Mouse (Mus musculus) hindbrain, postnatal 0 days (tissue): ENCODE results near the gene Armh1. TPM values are rescaled to one million over a fixed set of nuclear protein-coding genes. Genes with fewer than 3 reads are reported as not detected.
A peak's percentile ranks its signal among the peaks of the same experiment; 100 is the strongest.

Source experiments
- ATAC-seq: fragments of 200-750 bp; cut with Nextera tagmentation; 2 replicates; pipeline ENCODE4 v1.8.0; 2017; ENCODE audit warnings: mild to moderate bottlenecking, moderate TSS enrichment, moderate library complexity
- DNase-seq: peaks from one replicate; pipeline ENCODE4 v3.0.0-alpha.2; 2015; ENCODE audit warnings: low spot score
- H3K27ac ChIP-seq: fragments of 300-500 bp; sonication (generic); 2 replicates; pipeline ENCODE4 v1.5.1; 2014; ENCODE audit warnings: mild to moderate bottlenecking
- H3K27me3 ChIP-seq: fragments of 300-500 bp; sonication (generic); 2 replicates; pipeline ENCODE4 v1.6.1; 2014; ENCODE audit warnings: low read length, mixed read lengths; ENCODE audit not compliant: insufficient read depth
- H3K36me3 ChIP-seq: fragments of 300-500 bp; sonication (generic); 2 replicates; pipeline ENCODE4 v1.6.1; 2014; ENCODE audit warnings: low read length, mixed read lengths; ENCODE audit not compliant: insufficient read depth
- H3K4me1 ChIP-seq: fragments of 300-500 bp; sonication (generic); 2 replicates; pipeline ENCODE4 v1.6.1; 2014; ENCODE audit warnings: antibody characterized with exemption, low read length, mixed read lengths; ENCODE audit not compliant: insufficient read depth
- H3K4me2 ChIP-seq: fragments of 300-500 bp; sonication (generic); 2 replicates; pipeline ENCODE4 v1.6.1; 2014; ENCODE audit warnings: low read depth, mild to moderate bottlenecking, low read length, moderate library complexity, mixed read lengths
- H3K4me3 ChIP-seq: fragments of 300-500 bp; sonication (generic); 2 replicates; pipeline ENCODE4 v1.5.1; 2014; ENCODE audit warnings: low read length
- H3K9ac ChIP-seq: fragments of 300-500 bp; sonication (generic); replicated peaks from 2 replicates; pipeline ENCODE4 v1.6.1; 2014; ENCODE audit warnings: mild to moderate bottlenecking, low read length, moderate library complexity, mixed read lengths
- H3K9me3 ChIP-seq: fragments of 300-500 bp; sonication (generic); 2 replicates; pipeline ENCODE4 v1.6.1; 2016; ENCODE audit warnings: low read length, mixed read lengths
- CTCF ChIP-seq: IDR thresholded peaks from 2 replicates; pipeline ENCODE4 v1.5.1; 2016; ENCODE audit warnings: antibody characterized with exemption, control low read depth, low read depth
- WGBS: fragments of 180-500 bp; shearing (Covaris S2); extraction: QIAGEN DNeasy Blood & Tissue Kit; methylation state at CpG from one replicate; pipeline ENCODE4 v1.1.7; 2014; 5-methylcytosine and 5-hydroxymethylcytosine counted together
- polyA plus RNA-seq: library from polyadenylated mRNA; unstranded; fragments of >200 nt; fragmentation: Nextera tagmentation; extraction: Ambion mirVana; gene quantifications from 2 replicates; pipeline ENCODE4 v1.2.1, GENCODE M21; 2015
- total RNA-seq: library from RNA; depleted of rRNA; stranded (reverse); fragments of >200 nt; gene quantifications from 2 replicates; pipeline ENCODE4 v1.2.3, GENCODE M21; 2014; rRNA removed

Armh1 gene
- total and polyA plus RNA-seq, 2 experiments from 2014 or later: 3.0 to 3.6 TPM

DNA sequence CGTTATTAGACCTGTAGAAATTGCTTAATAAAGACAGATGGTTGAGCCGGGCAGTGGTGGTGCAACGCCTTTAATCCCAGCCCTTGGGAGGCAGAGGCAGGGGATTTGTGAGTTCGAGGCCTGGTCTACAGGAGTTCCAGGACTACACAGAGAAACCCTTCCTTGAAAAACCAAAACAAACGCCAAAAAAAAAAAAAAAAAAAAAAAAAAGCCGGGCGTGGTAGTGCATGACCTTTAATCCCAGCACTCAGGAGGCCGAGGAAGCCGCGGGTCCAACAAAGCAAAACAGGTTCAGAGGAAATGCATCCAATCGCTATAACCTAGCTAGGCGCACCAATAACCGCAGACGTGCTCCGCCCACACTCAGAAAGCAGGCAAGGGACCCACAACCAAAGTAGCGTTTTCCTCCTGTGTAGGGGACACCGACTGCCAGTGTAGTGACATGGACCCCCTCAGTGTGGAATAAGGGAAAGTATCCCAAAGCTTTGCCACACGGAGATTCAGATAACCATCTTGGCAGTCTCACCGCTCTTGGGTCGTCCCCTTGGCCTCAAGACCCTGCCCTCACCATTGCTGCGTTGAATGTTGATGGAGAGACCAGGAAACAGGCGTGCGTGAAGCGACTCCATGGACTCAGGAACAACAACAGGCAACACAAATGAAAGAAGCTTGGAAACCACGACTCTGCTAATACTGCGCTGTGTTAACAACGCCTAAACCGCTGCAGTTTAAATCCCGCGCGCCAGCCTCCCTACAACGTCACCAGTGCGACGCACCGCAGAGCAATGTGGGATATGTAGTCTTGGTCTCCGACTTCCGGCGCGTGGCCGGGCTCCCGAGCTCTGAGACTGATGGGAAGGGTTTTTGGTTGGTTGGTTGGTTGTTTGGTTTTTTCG is 69.8 kb downstream of the Armh1 start, which contains the start of gene Kif2c:
Kif2c (minus strand) TSS at position 777 of the 896 bp plus-strand sequence.
- 2% methylated on average over 42 of the region's 42 CpGs for WGBS
- ATAC-seq (peak; percentile 98), DNase-seq (peak; percentile 95)
- peak within 1 kb of the TSS; percentile 43 for H3K9ac ChIP-seq
- TF ChIP-seq CTCF: no peak
- H3K4me2 ChIP-seq: peak within 1 kb of the TSS; percentile 91
- H3K27ac ChIP-seq: peak within 1 kb of the TSS; percentile 68; the same call in 1 of the 2 replicates
- H3K9me3 ChIP-seq: no peaks in the 10 kb centered on the region
- H3K4me1 ChIP-seq: no peaks in the 10 kb centered on the region
- H3K27me3 ChIP-seq: no peaks in the 10 kb centered on the region
- H3K36me3 ChIP-seq: no peaks in the 10 kb centered on the region
- peak within 1 kb of the TSS; percentile 59 for H3K4me3 ChIP-seq

DNA sequence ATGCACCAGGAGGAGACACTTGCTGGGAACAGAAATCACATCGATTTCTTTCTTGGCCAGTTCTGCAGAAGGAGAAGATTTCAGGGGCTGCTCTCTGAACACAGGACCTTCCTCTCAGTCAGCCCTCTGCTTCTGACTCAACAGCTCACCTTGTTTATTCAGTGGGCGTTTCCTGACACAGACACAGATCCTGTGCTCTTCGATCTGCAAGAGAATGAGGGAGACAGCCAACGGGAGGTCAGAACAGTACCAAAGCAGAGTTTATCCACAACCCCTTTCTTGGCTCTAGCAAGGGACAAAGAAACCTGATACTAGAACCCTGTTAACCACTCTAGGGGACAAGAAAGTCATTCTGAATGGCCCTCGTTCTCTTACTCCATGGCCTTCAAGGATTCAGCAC is 82.0 kb downstream of the Armh1 start:
- no peak for ATAC-seq
- WGBS: 90% methylated on average over 5 of the region's 5 CpGs
- no peak for DNase-seq

More for the DNA sequence above, 82.0 kb downstream of the Armh1 start:
- Histone ChIP-seq H3K27me3 (no peaks in the 10 kb centered on the region), H3K4me2 (no peak overlapping the region), H3K4me3 (no peak overlapping the region), H3K9ac (no peak overlapping the region), H3K27ac (no peak overlapping the region), H3K4me1 (no peaks in the 10 kb centered on the region), H3K9me3 (no peaks in the 10 kb centered on the region), H3K36me3 (peaks cover 9% of the 10 kb centered on the region)
- TF ChIP-seq CTCF: no peak

Other genes with a start within 250 kb of the Armh1 start
- gene Eif2b3, start 232.7 kb downstream of the Armh1 start, total RNA-seq: 13.1 and 16.7 TPM in 2 replicates
- gene Eif2b3, start 232.7 kb downstream of the Armh1 start, polyA plus RNA-seq: 56.9 and 58.5 TPM in 2 replicates
- 16.1 and 18.8 TPM in 2 replicates for gene Ptch2, start 156.1 kb downstream of the Armh1 start, total RNA-seq
- 4.1 and 4.4 TPM in 2 replicates for gene Ptch2, start 156.1 kb downstream of the Armh1 start, polyA plus RNA-seq
- gene Btbd19, start 126.4 kb downstream of the Armh1 start, total RNA-seq: 7.8 and 9.1 TPM in 2 replicates
- 4.9 and 5.4 TPM in 2 replicates for gene Btbd19, start 126.4 kb downstream of the Armh1 start, polyA plus RNA-seq
- gene Tctex1d4, start 125.3 kb downstream of the Armh1 start, total RNA-seq: 2.0 and 5.8 TPM in 2 replicates
- gene Tctex1d4, start 125.3 kb downstream of the Armh1 start, polyA plus RNA-seq: 2.0 and 2.8 TPM in 2 replicates
- 23.9 and 29.8 TPM in 2 replicates for gene Plk3, start 118.2 kb downstream of the Armh1 start, total RNA-seq
- gene Plk3, start 118.2 kb downstream of the Armh1 start, polyA plus RNA-seq: 26.8 and 29.1 TPM in 2 replicates
- 463 and 470 TPM in 2 replicates for gene Rps8, start 95.9 kb downstream of the Armh1 start, total RNA-seq
- gene Rps8, start 95.9 kb downstream of the Armh1 start, polyA plus RNA-seq: 523 and 530 TPM in 2 replicates
- gene Kif2c, start 69.5 kb downstream of the Armh1 start, total RNA-seq: 5.0 and 8.4 TPM in 2 replicates
- 6.9 and 10.1 TPM in 2 replicates for gene Kif2c, start 69.5 kb downstream of the Armh1 start, polyA plus RNA-seq
- gene Tmem53, start 174 bp downstream of the Armh1 start, total RNA-seq: 7.5 and 16.5 TPM in 2 replicates
- gene Tmem53, start 174 bp downstream of the Armh1 start, polyA plus RNA-seq: 14.0 and 14.5 TPM in 2 replicates
- 119 and 156 TPM in 2 replicates for gene Rnf220, start 244.9 kb upstream of the Armh1 start, total RNA-seq
- 101 and 105 TPM in 2 replicates for gene Rnf220, start 244.9 kb upstream of the Armh1 start, polyA plus RNA-seq